Mouse (Mus musculus) lung, postnatal 0 days (tissue): ENCODE results near the gene Cabp2. TPM values are rescaled to one million over a fixed set of nuclear protein-coding genes. Genes with fewer than 3 reads are reported as not detected.
A peak's percentile ranks its signal among the peaks of the same experiment; 100 is the strongest.

ENCODE experiments used
- ATAC-seq: fragments of 200-750 bp; cut with Nextera tagmentation; 2 replicates; pipeline ENCODE4 v1.8.0; 2017; ENCODE audit warnings: moderate library complexity
- DNase-seq: peaks from one replicate; pipeline ENCODE4 v3.0.0-alpha.2; 2016; ENCODE audit warnings: low spot score
- H3K27ac ChIP-seq: fragments of 300-500 bp; sonication (generic); 2 replicates; pipeline ENCODE4 v1.5.1; 2014; ENCODE audit warnings: antibody characterized with exemption, mild to moderate bottlenecking, low read length, mixed read lengths
- H3K27me3 ChIP-seq: fragments of 300-500 bp; sonication (generic); replicated peaks from 2 replicates; pipeline ENCODE4 v1.6.1; 2014; ENCODE audit warnings: low read length, mixed read lengths; ENCODE audit not compliant: insufficient read depth
- H3K36me3 ChIP-seq: fragments of 300-500 bp; sonication (generic); 2 replicates; pipeline ENCODE4 v1.6.1; 2014; ENCODE audit warnings: low read length, mixed read lengths; ENCODE audit not compliant: insufficient read depth
- H3K4me1 ChIP-seq: fragments of 300-500 bp; sonication (generic); 2 replicates; pipeline ENCODE4 v1.6.1; 2014; ENCODE audit warnings: antibody characterized with exemption, low read depth, low read length, mixed read lengths; ENCODE audit not compliant: insufficient read depth
- H3K4me2 ChIP-seq: fragments of 300-500 bp; sonication (generic); replicated peaks from 2 replicates; pipeline ENCODE4 v1.6.1; 2014; ENCODE audit warnings: low read depth, mild to moderate bottlenecking, low read length, moderate library complexity, mixed read lengths
- H3K4me3 ChIP-seq: fragments of 300-500 bp; sonication (generic); 2 replicates; pipeline ENCODE4 v1.5.1; 2014; ENCODE audit warnings: low read depth, low read length
- H3K9ac ChIP-seq: fragments of 300-500 bp; sonication (generic); replicated peaks from 2 replicates; pipeline ENCODE4 v1.6.1; 2014; ENCODE audit warnings: low read depth, mild to moderate bottlenecking
- H3K9me3 ChIP-seq: fragments of 300-500 bp; sonication (generic); 2 replicates; pipeline ENCODE4 v1.6.1; 2016; ENCODE audit warnings: low read length, mixed read lengths
- CTCF ChIP-seq: IDR thresholded peaks from 2 replicates; pipeline ENCODE4 v1.5.1; 2016; ENCODE audit warnings: antibody characterized with exemption, mild to moderate bottlenecking
- EP300 ChIP-seq: IDR thresholded peaks from 2 replicates; pipeline ENCODE4 v1.6.1; 2016; ENCODE audit warnings: antibody characterized with exemption, mild to moderate bottlenecking, control low read depth
- WGBS: fragments of 180-500 bp; shearing (Covaris S2); extraction: QIAGEN DNeasy Blood & Tissue Kit; methylation state at CpG from one replicate; pipeline ENCODE4 v1.1.7; 2014; 5-methylcytosine and 5-hydroxymethylcytosine counted together
- polyA plus RNA-seq: library from polyadenylated mRNA; unstranded; fragments of >200 nt; fragmentation: Nextera tagmentation; extraction: Ambion mirVana; gene quantifications from 2 replicates; pipeline ENCODE4 v1.2.1, GENCODE M21; 2015

The Cabp2 gene
- polyA plus RNA-seq, 1 experiment from 2014 or later, result not detected

GRCm38 (mm10) chr19:4100718-4101261 is 19.4 kb downstream of the Cabp2 start:
- H3K9me3 ChIP-seq, result no peaks in the 10 kb centered on the region
- 2% methylated on average over 51 of the region's 52 CpGs for WGBS
- DNase-seq (no peak), ATAC-seq (no peak)
- H3K9ac ChIP-seq, result peak overlapping the region; percentile 32
- no peak overlapping the region for H3K27ac ChIP-seq
- H3K4me1 ChIP-seq, result peaks cover 19% of the 10 kb centered on the region; the same call in 1 of the 2 replicates
- no peak for TF ChIP-seq CTCF
- no peak for TF ChIP-seq EP300
- H3K36me3 ChIP-seq, result no peaks in the 10 kb centered on the region
- H3K4me3 ChIP-seq, result peak overlapping the region; percentile 50
- peak overlapping the region; percentile 76 for H3K4me2 ChIP-seq
- peaks cover 3% of the 10 kb centered on the region; the same call in 1 of the 2 replicates for H3K27me3 ChIP-seq

- no peak overlapping the region for H3K4me2 ChIP-seq
- H3K9me3 ChIP-seq, result no peaks in the 10 kb centered on the region
- no peak for ATAC-seq
- H3K36me3 ChIP-seq, result no peaks in the 10 kb centered on the region
- WGBS, result 75% methylated on average over 6 of the region's 6 CpGs
- TF ChIP-seq CTCF, result no peak
- TF ChIP-seq EP300, result no peak
- H3K9ac ChIP-seq, result no peak overlapping the region
- H3K27ac ChIP-seq, result no peak overlapping the region
- H3K4me3 ChIP-seq, result no peak overlapping the region
- peaks cover 19% of the 10 kb centered on the region; the same call in 1 of the 2 replicates for H3K4me1 ChIP-seq
- H3K27me3 ChIP-seq, result peaks cover 3% of the 10 kb centered on the region; the same call in 1 of the 2 replicates
- no peak for DNase-seq
Observed at GRCm38 (mm10) chr19:4101466-4101865, 20.1 kb downstream of the Cabp2 start.

- Histone ChIP-seq H3K9me3 (no peaks in the 10 kb centered on the region), H3K4me1 (peaks cover 19% of the 10 kb centered on the region; the same call in 1 of the 2 replicates), H3K4me3 (no peak overlapping the region), H3K9ac (no peak overlapping the region), H3K4me2 (no peak overlapping the region), H3K36me3 (no peaks in the 10 kb centered on the region), H3K27ac (no peak overlapping the region), H3K27me3 (peaks cover 3% of the 10 kb centered on the region; the same call in 1 of the 2 replicates)
- TF ChIP-seq EP300 (no peak), CTCF (no peak)
- WGBS, result 83% methylated on average over 2 of the region's 2 CpGs
- no peak for ATAC-seq
- DNase-seq, result no peak
Observed at GRCm38 (mm10) chr19:4102049-4102448, 20.7 kb downstream of the Cabp2 start.

- no peaks in the 10 kb centered on the region for H3K36me3 ChIP-seq
- no peak for ATAC-seq
- DNase-seq, result no peak
- WGBS, result 93% methylated on average over 12 of the region's 12 CpGs
- H3K9ac ChIP-seq, result no peak overlapping the region
- no peak overlapping the region for H3K27ac ChIP-seq
- no peak overlapping the region for H3K4me2 ChIP-seq
- H3K4me3 ChIP-seq, result no peak overlapping the region
- peaks cover 19% of the 10 kb centered on the region; the same call in 1 of the 2 replicates for H3K4me1 ChIP-seq
- no peaks in the 10 kb centered on the region for H3K9me3 ChIP-seq
- TF ChIP-seq EP300, result no peak
- peaks cover 3% of the 10 kb centered on the region; the same call in 1 of the 2 replicates for H3K27me3 ChIP-seq
Observed at GRCm38 (mm10) chr19:4102626-4103025, 21.2 kb downstream of the Cabp2 start.

DNA sequence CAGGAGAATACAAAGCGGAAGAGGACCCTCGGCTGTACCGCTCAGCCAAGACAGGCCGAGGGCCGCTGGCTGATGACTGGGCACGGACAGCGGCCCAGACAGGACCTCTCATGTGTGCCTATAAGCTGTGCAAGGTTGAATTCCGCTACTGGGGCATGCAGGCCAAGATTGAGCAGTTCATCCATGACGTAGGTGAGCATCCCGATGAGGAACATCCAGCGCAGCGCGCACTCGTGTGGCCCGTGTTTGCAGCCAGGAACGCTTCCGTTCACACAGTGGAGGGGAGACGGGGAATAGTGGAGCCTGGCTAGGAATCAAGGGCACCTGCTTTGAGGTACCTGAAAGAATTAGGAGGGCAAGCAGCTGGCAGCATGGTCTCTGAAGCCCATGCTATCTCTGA is 21.9 kb downstream of the Cabp2 start:
- ATAC-seq, result no peak
- peaks cover 3% of the 10 kb centered on the region; the same call in 1 of the 2 replicates for H3K27me3 ChIP-seq
- H3K4me1 ChIP-seq, result peaks cover 16% of the 10 kb centered on the region; the same call in 1 of the 2 replicates
- no peak for DNase-seq
- H3K36me3 ChIP-seq, result no peaks in the 10 kb centered on the region
- H3K4me2 ChIP-seq, result no peak overlapping the region
- no peak overlapping the region for H3K9ac ChIP-seq
- 92% methylated on average over 18 of the region's 18 CpGs for WGBS
- H3K4me3 ChIP-seq, result no peak overlapping the region
- H3K9me3 ChIP-seq, result no peaks in the 10 kb centered on the region
- H3K27ac ChIP-seq, result no peak overlapping the region
- no peak for TF ChIP-seq EP300
- no peak for TF ChIP-seq CTCF

DNA sequence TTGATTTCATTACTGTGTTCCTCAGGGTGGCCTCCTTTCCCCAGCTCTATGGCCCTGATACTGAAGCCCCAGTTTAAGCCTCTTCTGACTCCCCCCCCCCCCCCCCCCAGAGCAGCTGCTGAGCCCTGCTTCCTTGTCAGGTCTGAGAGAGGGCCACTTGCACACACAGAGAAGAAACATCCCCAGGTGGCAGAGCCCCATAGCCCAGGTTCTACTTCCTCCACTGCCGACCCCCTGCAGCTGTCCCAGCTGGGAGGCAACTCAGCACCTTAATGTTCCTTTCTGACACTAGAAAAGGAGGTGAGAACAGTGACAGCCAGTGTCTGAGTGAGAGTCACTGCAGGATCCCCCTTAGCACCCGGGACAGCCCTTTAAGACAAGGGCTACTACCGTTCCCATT is 22.4 kb downstream of the Cabp2 start:
- Histone ChIP-seq H3K9ac (no peak overlapping the region), H3K4me3 (no peak overlapping the region), H3K27me3 (peaks cover 3% of the 10 kb centered on the region; the same call in 1 of the 2 replicates), H3K4me1 (peaks cover 12% of the 10 kb centered on the region; the same call in 1 of the 2 replicates), H3K9me3 (no peaks in the 10 kb centered on the region), H3K36me3 (no peaks in the 10 kb centered on the region), H3K4me2 (no peak overlapping the region), H3K27ac (no peak overlapping the region)
- ATAC-seq (no peak), DNase-seq (no peak)
- no peak for TF ChIP-seq CTCF
- no peak for TF ChIP-seq EP300
- WGBS, result 65% methylated on average over 3 of the region's 3 CpGs
